Mouse (Mus musculus): ENCODE measurements at regions not wholly inside any gene's neighbourhood (a gene's known extent, or its start where the extent isn't known, plus 50 kb on each side); places are given as distances from the start of the nearest gene placed in this dataset.

DNA sequence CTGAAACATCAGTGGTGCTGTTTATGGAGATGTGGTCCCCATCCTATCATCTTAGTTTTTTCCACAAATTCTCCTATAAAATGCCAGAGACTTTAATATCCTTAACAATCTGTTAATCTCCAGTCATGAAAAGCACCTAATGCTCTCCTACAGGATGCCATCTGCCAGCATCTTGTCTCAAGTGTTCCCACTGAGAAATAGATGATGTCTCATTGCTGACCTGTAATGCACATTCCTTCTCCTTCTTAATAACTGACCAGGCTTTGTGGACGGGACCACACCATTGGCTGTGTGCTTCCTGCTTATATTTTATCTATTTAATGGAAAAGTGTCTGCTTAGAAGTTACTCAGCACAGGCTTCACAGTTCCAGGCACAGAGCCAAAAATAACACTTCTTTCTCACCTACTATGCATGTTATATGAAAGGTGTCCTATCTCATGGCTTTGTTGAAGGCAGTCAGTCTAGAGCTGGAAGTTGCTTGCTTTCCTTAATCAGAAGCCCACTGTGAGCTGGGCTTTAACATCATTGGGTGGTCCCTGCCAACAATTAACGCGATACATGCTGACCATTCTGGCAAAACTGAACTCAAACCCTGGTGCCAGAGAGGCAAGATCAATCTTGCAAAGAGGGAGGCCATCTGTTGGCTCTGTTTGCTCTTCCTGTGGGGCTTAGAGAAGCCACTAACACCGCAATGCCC lies 283.3 kb downstream of the Csnka2ip start:
- TF ChIP-seq EP300 (IDR thresholded peaks at IDR 0.05) (no peak), CTCF (IDR thresholded peaks at IDR 0.05) (no peak)
